Mouse (Mus musculus): ENCODE results near the gene Rad52.

GRCm38 (mm10) chr6:119905461-119905860, 3.0 kb downstream of the Rad52 start:
- TF ChIP-seq GATA1 (IDR thresholded peaks at IDR 0.05; ENCODE audit: low read length) (no peak), TAL1 (IDR thresholded peaks at IDR 0.05; ENCODE audit: low read length) (no peak)
